Mouse (Mus musculus) spleen, postnatal 14 days (tissue): ENCODE data around the gene Mccc1.

Experiments
- DNase-seq, 2 experiments: peaks; one replicate each; pipeline ENCODE4 v3.0.0; 2021 to 2022; ENCODE audit warnings: low spot score in 2 of 2

The Mccc1 gene

DNA sequence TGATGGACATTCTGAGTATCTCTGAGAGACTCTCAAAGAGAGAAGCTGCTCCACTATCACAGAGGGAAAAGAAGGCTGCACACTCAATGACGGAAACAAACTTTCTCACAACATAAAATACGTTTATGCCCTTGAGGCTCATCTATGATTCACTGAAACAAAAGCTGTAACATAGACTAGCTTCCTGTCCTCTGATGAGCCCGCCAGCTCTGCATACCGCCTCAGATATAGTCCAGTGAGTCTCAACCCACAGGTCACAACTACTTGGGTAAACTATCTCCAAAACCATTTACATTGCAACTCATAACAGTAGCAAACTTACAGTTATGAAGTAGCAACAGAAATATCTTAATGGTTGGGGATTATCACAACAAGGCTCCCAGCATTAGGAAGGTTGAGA is 78.0 kb downstream of the Mccc1 start:
- DNase-seq = no peak

DNA sequence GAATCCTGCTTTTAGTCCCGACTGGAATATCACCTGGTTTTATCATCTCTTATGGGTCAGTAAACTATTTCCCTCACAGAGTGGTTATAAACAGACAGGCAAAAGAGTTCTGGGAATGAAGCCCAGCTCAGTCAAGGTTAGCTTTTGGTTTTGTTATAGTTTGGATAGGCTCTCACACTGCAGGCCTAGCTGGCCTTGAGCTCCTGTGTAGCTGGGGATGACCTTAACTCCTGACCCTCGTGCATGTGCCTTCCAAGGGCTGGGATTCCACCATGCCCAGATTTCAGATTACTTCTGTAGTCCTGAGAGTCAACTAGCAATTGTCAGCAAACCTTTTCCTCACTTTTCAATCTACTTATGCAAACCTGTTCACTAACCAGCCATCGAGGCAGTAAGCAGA is 82.2 kb downstream of the Mccc1 start:
- DNase-seq = no peak
